Mouse (Mus musculus): ENCODE measurements around the gene Grk1. TPM values are rescaled to one million over a fixed set of nuclear protein-coding genes. Genes with fewer than 3 reads are reported as not detected.

Grk1 gene
- polyA plus RNA-seq, 1 experiment from 2014 or later: not detected

DNA sequence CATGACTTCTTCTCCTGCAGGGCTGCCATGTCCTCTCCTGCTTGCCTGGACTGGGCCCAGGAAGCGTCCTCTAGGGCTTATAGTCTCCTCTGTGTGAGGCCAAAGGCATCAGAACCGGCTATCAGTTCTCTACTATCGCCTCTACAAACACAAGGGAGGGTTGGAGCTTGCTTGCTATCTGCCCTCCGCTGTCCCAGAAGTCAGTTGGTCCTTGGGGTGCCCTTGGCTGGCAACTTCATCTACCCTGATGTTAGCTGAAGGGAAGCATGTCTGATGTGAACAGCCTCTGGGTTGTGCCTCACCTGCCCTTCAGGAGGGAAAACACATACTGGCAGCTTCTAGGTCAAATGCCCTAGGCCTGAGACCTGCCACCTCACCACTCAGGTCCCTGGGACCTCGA, 8.2 kb upstream of the Grk1 start, which contains the start of gene Atp4b:
TSS of gene Atp4b (minus strand) at position 101 of the 400 bp plus-strand sequence.
- Histone ChIP-seq H3K4me2 (no peak within 1 kb of the TSS), H3K27me3 (replicated peaks) (no peaks in the 10 kb centered on the region), H3K9me3 (no peaks in the 10 kb centered on the region), H3K36me3 (no peaks in the 10 kb centered on the region), H3K27ac (no peak within 1 kb of the TSS), H3K4me3 (replicated peaks) (no peak within 1 kb of the TSS), H3K9ac (no peak within 1 kb of the TSS), H3K4me1 (no peaks in the 10 kb centered on the region)
- WGBS: 67% methylated on average over 5 of the region's 5 CpGs
- peak; percentile 35; the same call in 1 of the 2 replicates for ATAC-seq (ENCODE audit: insufficient read depth, low FRiP score, low read depth)

GRCm38 (mm10) chr8:13403517-13403916, 1.4 kb upstream of the Grk1 start:
- no peak overlapping the region for H3K9ac ChIP-seq
- H3K4me3 ChIP-seq (replicated peaks): no peak overlapping the region
- H3K27ac ChIP-seq: no peak overlapping the region
- H3K4me2 ChIP-seq: no peak overlapping the region
- no peaks in the 10 kb centered on the region for H3K4me1 ChIP-seq
- ATAC-seq (ENCODE audit: insufficient read depth, low FRiP score, low read depth): peak; percentile 75
- no peaks in the 10 kb centered on the region for H3K9me3 ChIP-seq
- H3K27me3 ChIP-seq (replicated peaks): no peaks in the 10 kb centered on the region
- no peaks in the 10 kb centered on the region for H3K36me3 ChIP-seq
- 53% methylated on average over 6 of the region's 6 CpGs for WGBS

- H3K27me3 ChIP-seq (replicated peaks): no peaks in the 10 kb centered on the region
- no peak overlapping the region for H3K9ac ChIP-seq
- no peaks in the 10 kb centered on the region for H3K36me3 ChIP-seq
- no peak for ATAC-seq (ENCODE audit: insufficient read depth, low FRiP score, low read depth)
- H3K4me1 ChIP-seq: no peaks in the 10 kb centered on the region
- no peak overlapping the region for H3K4me2 ChIP-seq
- no peak overlapping the region for H3K4me3 ChIP-seq (replicated peaks)
- no peak overlapping the region for H3K27ac ChIP-seq
- H3K9me3 ChIP-seq: no peaks in the 10 kb centered on the region
- WGBS: 82% methylated on average over 5 of the region's 5 CpGs
Measured at GRCm38 (mm10) chr8:13406011-13406410, 1.1 kb downstream of the Grk1 start.

DNA sequence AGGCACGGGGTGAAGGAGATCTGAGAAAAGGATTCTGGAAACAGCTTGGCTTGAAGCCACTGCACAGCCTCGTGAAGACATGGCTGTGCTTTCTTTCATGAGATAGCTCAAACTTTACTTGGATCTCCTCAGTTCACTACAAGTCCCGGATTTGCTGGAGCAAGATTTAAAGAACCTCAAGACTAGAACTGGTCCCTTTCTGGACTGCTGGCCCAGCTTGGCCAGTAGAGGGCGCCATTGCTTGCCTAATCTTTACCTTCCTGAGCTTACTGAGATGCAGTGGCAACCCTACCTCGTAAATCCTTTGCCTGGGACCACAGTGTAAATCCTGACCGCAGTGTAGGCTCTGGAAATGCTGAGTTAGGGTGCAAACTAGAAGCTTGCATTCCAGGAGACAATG, 6.7 kb downstream of the Grk1 start:
- WGBS: 31% methylated on average over 6 of the region's 6 CpGs
- no peak for ATAC-seq (ENCODE audit: insufficient read depth, low FRiP score, low read depth)
- 0 out of 2 replicates have a peak, but pooled peaks cover 2% of the 10 kb centered on the region for H3K4me1 ChIP-seq

DNA sequence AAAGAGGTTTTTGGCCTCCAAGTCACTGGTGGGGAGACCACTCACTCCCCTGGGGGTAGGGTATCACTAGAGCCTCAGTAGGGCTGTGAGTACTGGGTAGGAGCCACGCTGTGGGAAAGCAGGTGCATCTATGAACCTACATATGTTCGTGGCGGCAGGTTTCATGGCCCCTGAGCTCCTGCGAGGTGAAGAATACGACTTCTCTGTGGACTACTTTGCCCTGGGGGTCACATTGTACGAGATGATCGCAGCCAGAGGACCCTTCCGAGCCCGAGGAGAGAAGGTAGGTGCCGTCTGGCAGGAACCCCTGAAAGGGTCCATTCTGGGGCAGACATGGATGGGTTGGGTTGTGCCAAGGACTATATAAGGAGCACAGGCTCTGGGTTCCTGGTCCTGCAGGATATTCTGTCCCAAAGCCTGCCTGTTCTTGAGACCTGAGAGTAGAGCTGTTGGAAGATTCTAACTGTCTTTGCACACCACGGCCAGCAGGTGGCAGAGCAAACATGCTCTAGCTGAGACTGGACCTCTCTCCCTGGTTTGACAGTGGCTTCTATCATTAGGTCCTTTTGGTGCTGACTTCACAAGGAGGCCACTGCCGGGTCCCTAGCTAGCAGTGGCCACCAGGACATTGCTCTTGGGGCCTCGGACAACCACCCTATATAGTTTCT, 8.1 kb downstream of the Grk1 start:
- Histone ChIP-seq H3K27ac (no peak overlapping the region), H3K27me3 (replicated peaks) (no peaks in the 10 kb centered on the region), H3K9ac (no peak overlapping the region), H3K4me2 (no peak overlapping the region), H3K4me3 (replicated peaks) (no peak overlapping the region), H3K36me3 (no peaks in the 10 kb centered on the region), H3K9me3 (no peaks in the 10 kb centered on the region), H3K4me1 (0 out of 2 replicates have a peak, but pooled peaks cover 2% of the 10 kb centered on the region)
- no peak for ATAC-seq (ENCODE audit: insufficient read depth, low FRiP score, low read depth)
- 58% methylated on average over 13 of the region's 13 CpGs for WGBS

More for the DNA sequence above, 6.7 kb downstream of the Grk1 start:
- H3K27me3 ChIP-seq (replicated peaks): no peaks in the 10 kb centered on the region
- H3K9me3 ChIP-seq: no peaks in the 10 kb centered on the region
- no peak overlapping the region for H3K27ac ChIP-seq
- no peaks in the 10 kb centered on the region for H3K36me3 ChIP-seq
- no peak overlapping the region for H3K4me2 ChIP-seq
- H3K9ac ChIP-seq: no peak overlapping the region
- no peak overlapping the region for H3K4me3 ChIP-seq (replicated peaks)

- H3K27me3 ChIP-seq (replicated peaks): no peaks in the 10 kb centered on the region
- WGBS: 39% methylated on average over 12 of the region's 12 CpGs
- no peak overlapping the region for H3K27ac ChIP-seq
- no peak for ATAC-seq (ENCODE audit: insufficient read depth, low FRiP score, low read depth)
- H3K4me3 ChIP-seq (replicated peaks): no peak overlapping the region
- no peak overlapping the region for H3K9ac ChIP-seq
- H3K4me2 ChIP-seq: no peak overlapping the region
- no peaks in the 10 kb centered on the region for H3K36me3 ChIP-seq
- H3K4me1 ChIP-seq: 0 out of 2 replicates have a peak, but pooled peaks cover 2% of the 10 kb centered on the region
- H3K9me3 ChIP-seq: no peaks in the 10 kb centered on the region
Measured at GRCm38 (mm10) chr8:13413823-13414390, 9.0 kb downstream of the Grk1 start.

- H3K4me2 ChIP-seq: no peak overlapping the region
- 72% methylated on average over 10 of the region's 10 CpGs for WGBS
- no peak overlapping the region for H3K27ac ChIP-seq
Measured at GRCm38 (mm10) chr8:13415879-13416278, 11.0 kb downstream of the Grk1 start.

DNA sequence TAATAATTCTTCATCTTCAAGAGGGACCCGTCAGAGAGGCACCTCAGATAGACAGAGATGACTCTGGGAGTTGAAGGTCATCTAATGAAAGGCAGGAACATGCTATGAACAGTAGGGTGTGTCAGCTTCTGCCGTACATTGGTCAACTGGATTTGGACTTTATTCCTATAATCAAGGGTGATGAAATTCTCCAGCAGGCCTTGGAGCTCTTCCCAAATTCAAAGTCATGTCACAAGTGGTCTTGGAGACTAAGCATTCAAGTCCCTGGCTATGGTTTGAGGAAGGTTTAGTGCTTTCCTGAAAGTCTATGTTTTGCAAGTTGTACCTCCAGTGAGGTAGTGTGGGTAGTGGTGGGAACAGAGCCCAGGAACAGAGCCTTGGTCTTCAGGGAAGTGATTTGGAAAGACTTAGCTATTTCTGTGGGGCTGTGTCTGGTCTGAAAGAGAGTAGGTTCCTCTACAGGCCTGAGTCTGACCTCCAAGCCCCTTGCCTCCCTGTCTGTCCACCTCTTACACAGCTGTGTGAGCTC, 14.3 kb downstream of the Grk1 start:
- 0 out of 2 replicates have a peak, but pooled peaks cover under 1% of the 10 kb centered on the region for H3K4me1 ChIP-seq
- no peak for ATAC-seq (ENCODE audit: insufficient read depth, low FRiP score, low read depth)
- H3K36me3 ChIP-seq: no peaks in the 10 kb centered on the region
- H3K27me3 ChIP-seq (replicated peaks): no peaks in the 10 kb centered on the region
- H3K4me3 ChIP-seq (replicated peaks): no peak overlapping the region
- no peak overlapping the region for H3K27ac ChIP-seq
- no peak overlapping the region for H3K4me2 ChIP-seq
- WGBS: 71% methylated on average over 2 of the region's 2 CpGs
- H3K9ac ChIP-seq: no peak overlapping the region
- no peaks in the 10 kb centered on the region for H3K9me3 ChIP-seq

More at GRCm38 (mm10) chr8:13415879-13416278, 11.0 kb downstream of the Grk1 start:
- Histone ChIP-seq H3K4me1 (0 out of 2 replicates have a peak, but pooled peaks cover 2% of the 10 kb centered on the region), H3K9ac (no peak overlapping the region), H3K27me3 (replicated peaks) (no peaks in the 10 kb centered on the region), H3K9me3 (no peaks in the 10 kb centered on the region), H3K36me3 (no peaks in the 10 kb centered on the region), H3K4me3 (replicated peaks) (no peak overlapping the region)
- no peak for ATAC-seq (ENCODE audit: insufficient read depth, low FRiP score, low read depth)

GRCm38 (mm10) chr8:13420970-13421369, 16.1 kb downstream of the Grk1 start:
- H3K4me1 ChIP-seq: no peaks in the 10 kb centered on the region
- 93% methylated on average over 6 of the region's 6 CpGs for WGBS
- no peak for ATAC-seq (ENCODE audit: insufficient read depth, low FRiP score, low read depth)
- no peaks in the 10 kb centered on the region for H3K27me3 ChIP-seq (replicated peaks)
- H3K36me3 ChIP-seq: no peaks in the 10 kb centered on the region
- no peak overlapping the region for H3K9ac ChIP-seq
- H3K4me2 ChIP-seq: no peak overlapping the region
- no peak overlapping the region for H3K27ac ChIP-seq
- H3K9me3 ChIP-seq: no peaks in the 10 kb centered on the region
- no peak overlapping the region for H3K4me3 ChIP-seq (replicated peaks)

DNA sequence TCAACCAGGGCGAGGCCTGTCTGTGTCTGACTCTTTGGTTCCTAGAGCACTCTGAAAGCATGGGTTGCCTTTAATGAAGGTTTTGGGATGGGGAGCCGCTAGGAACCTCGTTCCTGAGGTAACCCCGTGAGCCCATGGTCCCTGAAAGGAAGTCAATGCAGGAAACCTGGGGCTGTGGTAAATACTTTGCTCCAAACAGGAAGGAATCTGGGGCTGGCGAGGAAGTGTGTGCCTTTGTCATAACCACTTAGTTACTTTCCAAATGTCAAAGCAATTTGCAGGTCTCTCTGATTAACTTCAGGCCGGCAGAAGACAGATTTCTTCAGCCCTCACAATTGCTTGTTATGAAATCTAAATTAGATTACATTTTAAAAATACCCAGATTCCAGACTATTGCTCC, 22.5 kb downstream of the Grk1 start:
- Histone ChIP-seq H3K4me2 (no peak overlapping the region), H3K9me3 (no peaks in the 10 kb centered on the region), H3K27ac (no peak overlapping the region), H3K4me3 (replicated peaks) (no peak overlapping the region), H3K9ac (no peak overlapping the region), H3K4me1 (no peaks in the 10 kb centered on the region), H3K27me3 (replicated peaks) (no peaks in the 10 kb centered on the region), H3K36me3 (no peaks in the 10 kb centered on the region)
- 57% methylated on average over 6 of the region's 6 CpGs for WGBS
- no peak for ATAC-seq (ENCODE audit: insufficient read depth, low FRiP score, low read depth)

GRCm38 (mm10) chr8:13428156-13428555, 23.3 kb downstream of the Grk1 start:
- no peak overlapping the region for H3K4me2 ChIP-seq
- H3K36me3 ChIP-seq: no peaks in the 10 kb centered on the region
- no peaks in the 10 kb centered on the region for H3K9me3 ChIP-seq
- H3K9ac ChIP-seq: no peak overlapping the region
- ATAC-seq (ENCODE audit: insufficient read depth, low FRiP score, low read depth): no peak
- H3K4me3 ChIP-seq (replicated peaks): no peak overlapping the region
- 76% methylated on average over 9 of the region's 9 CpGs for WGBS
- no peaks in the 10 kb centered on the region for H3K27me3 ChIP-seq (replicated peaks)
- no peak overlapping the region for H3K27ac ChIP-seq
- H3K4me1 ChIP-seq: no peaks in the 10 kb centered on the region

GRCm38 (mm10) chr8:13430412-13430811, 25.5 kb downstream of the Grk1 start:
- no peaks in the 10 kb centered on the region for H3K36me3 ChIP-seq
- H3K4me2 ChIP-seq: no peak overlapping the region
- no peaks in the 10 kb centered on the region for H3K9me3 ChIP-seq
- no peaks in the 10 kb centered on the region for H3K4me1 ChIP-seq
- H3K4me3 ChIP-seq (replicated peaks): no peak overlapping the region
- 77% methylated on average over 7 of the region's 7 CpGs for WGBS
- ATAC-seq (ENCODE audit: insufficient read depth, low FRiP score, low read depth): no peak
- peaks cover 12% of the 10 kb centered on the region for H3K27me3 ChIP-seq (replicated peaks)
- no peak overlapping the region for H3K27ac ChIP-seq
- no peak overlapping the region for H3K9ac ChIP-seq

All from stomach, embryonic 15.5 days (tissue).